Mouse (Mus musculus) lung, postnatal 4 days (tissue): Measurements from ENCODE around the gene Ccdc6.

ENCODE experiments used
- DNase-seq, 2 experiments: peaks; one replicate each; pipeline ENCODE4 v3.0.0; 2021

Gene Ccdc6

GRCm38 (mm10) chr10:70132714-70133113, 35.8 kb downstream of the Ccdc6 start:
- DNase-seq, result no peak

GRCm38 (mm10) chr10:70133188-70133587, 36.3 kb downstream of the Ccdc6 start:
- DNase-seq, result peak; percentile 39 to 47

GRCm38 (mm10) chr10:70135680-70136079, 38.8 kb downstream of the Ccdc6 start:
- DNase-seq, result peak in 1 of 2 experiments; percentile 27

GRCm38 (mm10) chr10:70137652-70138051, 40.7 kb downstream of the Ccdc6 start:
- no peak for DNase-seq

- DNase-seq, result no peak
Measured at GRCm38 (mm10) chr10:70138150-70138549, 41.2 kb downstream of the Ccdc6 start.

- DNase-seq, result no peak
Measured at GRCm38 (mm10) chr10:70139368-70139767, 42.4 kb downstream of the Ccdc6 start.

- no peak for DNase-seq
Measured at GRCm38 (mm10) chr10:70140414-70140813, 43.5 kb downstream of the Ccdc6 start.

- DNase-seq, result no peak
Measured at GRCm38 (mm10) chr10:70142623-70143022, 45.7 kb downstream of the Ccdc6 start.

- DNase-seq, result no peak
Measured at GRCm38 (mm10) chr10:70144004-70144557, 47.2 kb downstream of the Ccdc6 start.

GRCm38 (mm10) chr10:70145873-70146272, 49.0 kb downstream of the Ccdc6 start:
- DNase-seq, result no peak

GRCm38 (mm10) chr10:70149093-70149492, 52.2 kb downstream of the Ccdc6 start:
- DNase-seq, result peak; percentile 58 to 63

GRCm38 (mm10) chr10:70150301-70150700, 53.4 kb downstream of the Ccdc6 start:
- no peak for DNase-seq

GRCm38 (mm10) chr10:70151171-70151570, 54.2 kb downstream of the Ccdc6 start:
- DNase-seq, result no peak

- peak; percentile 35 to 44 for DNase-seq
Measured at GRCm38 (mm10) chr10:70152190-70152743, 55.3 kb downstream of the Ccdc6 start.

GRCm38 (mm10) chr10:70153810-70154209, 56.9 kb downstream of the Ccdc6 start:
- DNase-seq, result no peak

- DNase-seq, result peak in 1 of 2 experiments; percentile 29
Measured at GRCm38 (mm10) chr10:70156431-70157165, 59.7 kb downstream of the Ccdc6 start.

GRCm38 (mm10) chr10:70159651-70160320, 62.9 kb downstream of the Ccdc6 start:
- DNase-seq, result no peak

- DNase-seq, result no peak
Measured at GRCm38 (mm10) chr10:70160811-70161210, 63.9 kb downstream of the Ccdc6 start.

- no peak for DNase-seq
Measured at GRCm38 (mm10) chr10:70161504-70161903, 64.6 kb downstream of the Ccdc6 start.

GRCm38 (mm10) chr10:70163681-70164080, 66.8 kb downstream of the Ccdc6 start:
- DNase-seq, result no peak

GRCm38 (mm10) chr10:70165877-70166276, 69.0 kb downstream of the Ccdc6 start:
- no peak for DNase-seq

- DNase-seq, result no peak
Measured at GRCm38 (mm10) chr10:70166427-70166826, 69.5 kb downstream of the Ccdc6 start.

GRCm38 (mm10) chr10:70167625-70168024, 70.7 kb downstream of the Ccdc6 start:
- DNase-seq, result no peak

- no peak for DNase-seq
Measured at GRCm38 (mm10) chr10:70168396-70168795, 71.5 kb downstream of the Ccdc6 start.
